Mouse (Mus musculus): Measurements from ENCODE around the gene 1700029I15Rik.
A peak's percentile ranks its signal among the peaks of the same experiment; 100 is the strongest.

Gene 1700029I15Rik

DNA sequence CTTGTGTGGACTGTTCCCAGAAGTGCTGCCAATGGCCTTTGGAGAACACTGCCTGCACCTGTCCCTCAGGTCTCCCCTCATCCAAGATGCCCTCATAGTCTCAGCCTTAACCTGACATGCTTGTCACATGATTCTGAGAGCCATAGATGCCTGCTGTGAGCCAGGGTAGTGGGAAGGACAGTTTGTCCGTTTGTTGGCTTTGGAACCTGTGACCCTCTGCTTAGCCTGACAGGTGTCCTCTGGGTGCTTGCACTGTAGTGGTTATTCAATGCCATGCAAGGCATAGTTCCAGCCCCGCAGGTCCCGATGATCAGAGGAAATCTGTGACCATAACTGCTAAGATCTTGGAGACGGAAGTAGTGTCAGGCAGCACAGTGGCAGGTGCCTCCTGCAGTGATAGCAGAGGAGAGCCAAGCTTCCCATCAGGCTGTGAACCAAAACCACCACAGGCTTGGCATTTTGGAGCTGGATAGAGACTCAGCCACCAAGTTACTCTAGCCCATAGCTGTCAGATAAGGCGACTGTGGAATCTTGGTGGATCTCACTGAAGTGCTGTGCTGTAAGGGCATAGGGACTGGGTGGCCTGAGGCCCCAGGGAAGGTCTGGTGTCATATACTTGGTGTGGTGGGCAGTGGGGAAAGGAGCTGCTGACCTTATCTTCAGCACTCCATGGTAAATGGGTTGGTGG lies at the start of gene 1700029I15Rik:
1700029I15Rik (plus strand) TSS at position 638 of the 688 bp plus-strand sequence.
- no peak for DNase-seq

GRCm38 (mm10) chr2:92342418-92342817 lies 39.9 kb upstream of the 1700029I15Rik start:
- no peak for DNase-seq

GRCm38 (mm10) chr2:92347191-92347590 lies 35.1 kb upstream of the 1700029I15Rik start:
- no peak for DNase-seq

- DNase-seq = no peak
Measured at GRCm38 (mm10) chr2:92349589-92350425, 32.5 kb upstream of the 1700029I15Rik start.

DNA sequence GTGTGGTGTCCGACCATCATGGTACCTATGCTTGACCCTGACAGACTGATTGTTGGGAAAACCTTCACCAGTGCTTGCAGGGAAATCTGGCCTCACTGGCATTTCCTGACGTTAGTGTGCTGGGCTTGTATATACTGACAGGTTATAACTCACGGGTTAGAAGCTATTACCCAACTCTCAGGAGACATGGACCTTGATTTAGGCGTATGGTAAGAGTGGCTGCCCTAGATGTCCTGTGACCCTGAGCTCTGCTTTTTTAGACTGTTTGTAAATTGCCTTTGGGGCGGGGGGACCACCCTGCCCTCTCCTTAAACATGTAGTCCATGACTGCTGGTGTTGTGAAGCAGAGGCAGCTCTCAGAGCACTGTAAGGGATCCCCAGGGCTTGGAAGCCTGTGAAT lies 31.7 kb upstream of the 1700029I15Rik start:
- DNase-seq = no peak

- no peak for DNase-seq
Measured at GRCm38 (mm10) chr2:92353402-92353801, 28.9 kb upstream of the 1700029I15Rik start.

- DNase-seq = no peak
Measured at GRCm38 (mm10) chr2:92354224-92354623, 28.1 kb upstream of the 1700029I15Rik start.

DNA sequence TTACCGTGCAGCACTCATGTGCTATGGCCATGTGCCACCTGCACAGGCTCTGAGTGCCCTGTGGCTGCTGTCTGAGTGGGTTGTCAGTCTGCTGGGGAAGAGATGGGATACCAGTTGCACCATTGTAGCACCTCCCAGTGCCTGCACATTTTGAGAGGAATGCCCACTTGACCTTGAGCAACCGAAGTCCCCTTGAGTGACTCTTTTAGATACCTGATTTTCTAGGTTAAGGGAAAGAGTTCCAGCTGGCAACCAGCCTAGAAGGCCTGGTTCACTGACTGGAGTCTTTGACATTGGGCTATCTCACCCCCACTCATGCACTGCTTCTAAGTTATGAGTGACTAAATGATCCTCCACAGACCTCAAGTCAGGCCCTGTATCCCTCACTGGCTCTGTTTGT lies 23.0 kb upstream of the 1700029I15Rik start:
- DNase-seq = no peak

DNA sequence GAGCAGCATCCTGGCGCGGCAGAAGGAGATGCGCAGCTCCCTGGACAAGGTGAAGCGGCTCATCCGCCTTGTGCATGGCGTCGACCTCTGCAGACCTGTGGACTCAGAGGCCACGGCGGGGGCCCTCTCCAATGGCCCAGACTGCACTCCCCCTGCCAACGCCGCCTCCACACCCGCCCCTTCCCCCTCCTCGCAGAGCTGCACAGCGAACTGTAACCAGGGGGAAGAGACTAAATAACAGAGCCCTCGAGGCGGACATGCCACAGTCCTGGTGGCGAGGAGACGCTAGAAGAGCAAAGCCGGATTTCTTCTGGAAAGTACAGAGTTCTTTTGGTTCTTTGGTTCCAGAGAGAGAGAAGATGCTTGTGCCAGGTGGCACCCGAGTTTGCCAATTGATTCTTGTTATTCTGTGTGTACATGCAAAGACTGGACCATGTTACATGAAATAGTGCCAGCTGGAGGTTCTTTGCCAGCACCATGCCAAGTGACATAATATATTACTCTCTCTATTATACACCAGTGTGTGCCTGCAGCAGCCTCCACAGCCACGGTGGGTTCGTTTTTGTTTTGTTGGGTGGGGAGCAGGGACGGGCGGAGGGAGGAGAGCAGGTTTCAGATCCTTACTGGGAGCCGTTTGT lies 22.0 kb upstream of the 1700029I15Rik start:
- no peak for DNase-seq

GRCm38 (mm10) chr2:92360893-92361292 lies 21.4 kb upstream of the 1700029I15Rik start:
- peak; percentile 67 for DNase-seq

- DNase-seq = no peak
Measured at GRCm38 (mm10) chr2:92361795-92362194, 20.5 kb upstream of the 1700029I15Rik start.

- no peak for DNase-seq
Measured at GRCm38 (mm10) chr2:92362571-92363228, 19.6 kb upstream of the 1700029I15Rik start.

GRCm38 (mm10) chr2:92364086-92364485 lies 18.3 kb upstream of the 1700029I15Rik start:
- DNase-seq = no peak

GRCm38 (mm10) chr2:92365568-92365967 lies 16.8 kb upstream of the 1700029I15Rik start:
- DNase-seq = no peak

DNA sequence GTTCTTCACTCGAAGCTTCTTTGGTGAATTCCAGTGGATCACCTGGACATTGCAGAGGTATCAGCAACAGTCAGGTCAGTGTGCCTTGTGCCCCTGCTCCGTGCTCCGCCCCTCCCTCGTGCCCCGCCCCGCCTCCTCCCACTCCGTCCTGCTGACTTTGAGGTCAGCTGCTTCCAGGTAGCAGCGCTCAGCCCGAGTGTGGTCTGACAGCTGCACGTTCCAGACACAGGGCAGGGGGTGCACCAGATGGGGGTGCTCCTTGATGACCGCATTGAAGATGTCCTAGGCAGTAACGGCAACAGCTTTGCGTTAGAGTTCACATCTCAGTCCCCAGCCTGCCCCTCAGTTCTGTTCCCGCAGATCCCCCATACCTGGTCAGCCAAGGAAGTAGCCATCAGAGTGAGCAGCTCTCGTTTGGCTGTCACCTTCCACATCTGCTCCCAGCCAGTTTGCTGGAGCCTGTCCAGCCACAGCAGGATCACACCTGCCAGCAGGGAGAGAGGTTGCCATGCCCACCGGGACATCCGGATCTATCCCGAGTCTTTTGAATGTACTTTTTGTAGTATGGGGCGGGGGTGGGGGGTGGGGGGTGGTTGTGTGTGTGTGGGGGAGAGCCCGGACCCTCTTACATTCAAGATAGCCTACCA lies 14.8 kb upstream of the 1700029I15Rik start:
- peak; percentile 31 for DNase-seq

DNA sequence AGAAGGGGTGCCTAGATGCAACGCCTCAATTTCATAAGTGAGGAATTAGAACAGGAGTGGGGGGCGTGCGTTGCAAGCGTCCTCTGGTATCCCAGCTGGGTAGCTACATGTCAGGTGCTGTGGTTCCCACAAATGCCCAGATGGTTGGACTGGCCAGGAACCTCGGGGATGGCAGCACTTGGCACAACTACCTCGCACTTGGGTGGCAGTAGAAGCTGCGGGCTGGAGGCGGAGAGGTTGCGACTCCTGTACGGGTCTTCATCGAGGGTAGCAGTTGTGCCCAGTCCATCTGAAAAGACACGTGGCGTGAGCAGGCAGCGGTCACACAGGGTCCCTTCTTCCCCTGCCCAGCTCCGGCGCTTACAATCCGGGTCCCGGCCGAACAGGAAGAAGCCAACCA lies 12.0 kb upstream of the 1700029I15Rik start:
- DNase-seq = no peak

DNA sequence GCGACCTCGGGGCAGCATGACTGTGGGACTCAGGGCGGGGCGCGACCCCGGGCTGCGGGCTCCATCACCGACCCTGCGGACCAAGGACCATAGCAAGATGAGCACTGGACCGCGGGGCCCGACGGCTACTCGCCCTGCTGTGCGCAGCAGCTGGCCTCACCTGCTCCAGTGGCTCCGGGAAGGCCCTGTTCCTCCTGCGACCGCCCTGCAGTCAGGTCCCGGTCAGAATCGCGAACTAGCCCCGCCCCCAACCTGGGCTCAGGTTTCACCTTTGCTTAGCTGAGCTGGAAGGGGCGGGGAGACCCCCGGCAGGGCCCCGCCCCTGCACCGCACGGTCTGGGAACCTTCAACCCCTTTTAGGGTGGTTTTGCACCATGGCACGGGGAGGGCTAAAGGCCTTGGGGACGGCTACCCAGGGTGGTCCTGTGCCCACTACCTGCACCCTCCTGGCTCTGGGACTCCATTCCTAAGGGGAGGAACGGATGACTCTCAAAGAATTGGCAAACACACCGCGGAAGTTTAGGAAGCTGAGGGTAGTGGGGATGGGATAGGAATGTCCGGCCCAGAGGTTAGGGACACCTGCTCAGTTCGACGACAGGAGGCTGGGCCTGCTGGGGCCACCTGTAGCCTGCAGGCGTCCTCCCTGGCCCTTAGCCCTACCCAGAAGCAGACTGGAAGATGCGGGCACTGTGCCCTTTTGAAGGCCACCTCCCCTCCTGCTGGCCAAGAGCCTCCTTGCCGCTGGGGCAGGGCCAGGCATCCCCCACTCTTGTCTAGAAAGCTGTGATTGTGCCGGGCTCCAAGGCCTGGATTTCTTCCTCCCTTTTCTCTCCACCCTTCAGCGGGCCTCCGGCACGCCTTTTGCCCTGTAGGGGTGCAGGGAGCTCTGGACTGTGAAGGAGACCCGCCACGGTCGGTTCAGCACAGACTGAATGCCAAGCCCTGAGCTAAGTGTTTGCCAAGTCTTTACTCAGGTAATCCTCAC lies 11.2 kb upstream of the 1700029I15Rik start:
- DNase-seq = peak; percentile 79

DNA sequence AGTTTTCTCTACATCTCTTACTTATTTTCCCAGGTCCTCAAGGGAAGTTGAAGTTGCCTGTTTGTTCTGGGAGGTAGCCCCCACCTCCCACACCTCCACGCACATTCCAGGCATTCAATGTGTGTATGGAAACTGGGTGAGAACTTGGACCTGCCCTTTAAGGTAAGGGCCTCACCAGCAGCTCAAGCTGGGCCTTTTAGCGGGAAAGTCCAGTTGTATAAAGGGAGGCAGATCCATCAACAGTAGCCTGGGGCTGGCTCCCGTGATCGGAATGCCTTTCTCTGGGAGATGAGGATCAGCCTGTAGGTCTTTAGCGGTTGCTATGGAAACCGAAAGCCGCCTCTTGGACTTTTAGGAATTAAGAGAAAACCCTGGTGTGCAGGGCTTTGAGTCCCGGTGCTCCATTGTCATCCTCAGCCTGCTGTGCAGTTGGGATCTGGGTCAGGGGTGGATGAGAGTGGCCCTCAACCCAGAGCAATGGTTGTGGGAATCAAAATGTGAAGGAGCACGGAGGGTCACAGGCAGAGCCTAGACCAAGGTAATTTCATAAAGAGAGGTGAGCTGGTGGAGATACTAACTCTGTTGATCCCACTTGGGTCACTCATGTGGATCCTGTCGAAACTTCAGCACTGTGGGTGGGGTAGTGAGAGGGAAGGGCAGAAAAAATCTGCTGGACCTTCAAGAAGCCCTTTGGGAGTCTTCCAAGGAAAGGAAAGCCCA lies 10.2 kb upstream of the 1700029I15Rik start:
- DNase-seq = no peak

DNA sequence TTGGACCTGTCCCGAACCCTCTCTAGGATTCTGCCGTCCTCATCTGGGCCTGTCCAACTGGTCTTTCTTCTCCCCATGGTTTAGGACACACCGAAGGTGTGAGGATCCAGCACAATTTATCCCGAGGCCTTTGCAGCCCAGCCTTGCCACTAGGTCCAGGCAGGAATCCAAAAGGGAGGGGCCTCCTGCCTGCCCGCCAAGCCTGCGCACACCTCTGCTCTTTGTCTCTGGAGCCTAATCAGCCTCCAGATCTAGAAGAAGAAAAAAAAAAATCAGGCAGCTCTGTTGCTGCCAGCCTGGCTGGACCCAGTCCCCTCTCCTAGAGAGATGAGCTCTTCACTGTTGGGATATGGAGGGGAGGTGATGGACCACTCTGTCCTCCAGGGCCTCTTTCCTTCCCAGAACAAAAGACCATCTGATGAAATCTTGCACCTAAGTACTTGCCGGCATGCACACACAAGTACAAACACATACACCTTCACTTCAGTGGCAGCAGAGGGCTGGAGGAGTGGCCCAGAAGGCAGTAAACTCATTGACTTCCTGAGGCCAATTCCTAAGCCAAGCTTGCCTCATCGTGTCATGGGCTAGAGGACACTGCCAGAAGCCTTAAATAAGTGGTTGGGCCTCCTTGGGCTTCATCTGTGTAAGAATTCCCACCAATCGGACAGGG lies 9.4 kb upstream of the 1700029I15Rik start:
- no peak for DNase-seq

GRCm38 (mm10) chr2:92373437-92373813 lies 8.9 kb upstream of the 1700029I15Rik start:
- DNase-seq = no peak

Data from liver (tissue).